Mouse (Mus musculus): ENCODE measurements around the gene Foxi3.
A peak's percentile ranks its signal among the peaks of the same experiment; 100 is the strongest.

Foxi3 gene

GRCm38 (mm10) chr6:70956285-70956912 lies at the start of gene Foxi3:
Gene Foxi3, plus strand, starts transcription at chr6:70956531.
- DNase-seq (ENCODE audit: low read depth, low spot score) = no peak

- DNase-seq (ENCODE audit: low read depth, low spot score) = no peak
These were observed 46.8 kb upstream of the Foxi3 start for GRCm38 (mm10) chr6:70909572-70909971.

GRCm38 (mm10) chr6:70910285-70910684 lies 46.0 kb upstream of the Foxi3 start:
- DNase-seq (ENCODE audit: low read depth, low spot score) = no peak

- DNase-seq (ENCODE audit: low read depth, low spot score) = no peak
These were observed 44.5 kb upstream of the Foxi3 start for GRCm38 (mm10) chr6:70911668-70912395.

- no peak for DNase-seq (ENCODE audit: low read depth, low spot score)
These were observed 44.0 kb upstream of the Foxi3 start for GRCm38 (mm10) chr6:70912396-70912765.

- no peak for DNase-seq (ENCODE audit: low read depth, low spot score)
These were observed 37.5 kb upstream of the Foxi3 start, which contains the start of gene Tex37 for GRCm38 (mm10) chr6:70918827-70919226. Gene Tex37, minus strand, starts transcription at chr6:70918927.

- DNase-seq (ENCODE audit: low read depth, low spot score) = peak; percentile 20
These were observed 34.9 kb upstream of the Foxi3 start for GRCm38 (mm10) chr6:70921274-70922074.

GRCm38 (mm10) chr6:70931801-70932200 lies 24.5 kb upstream of the Foxi3 start:
- no peak for DNase-seq (ENCODE audit: low read depth, low spot score)

- no peak for DNase-seq (ENCODE audit: low read depth, low spot score)
These were observed 3.1 kb upstream of the Foxi3 start for GRCm38 (mm10) chr6:70953274-70953673.

GRCm38 (mm10) chr6:70954040-70954439 lies 2.3 kb upstream of the Foxi3 start:
- DNase-seq (ENCODE audit: low read depth, low spot score) = no peak

- DNase-seq (ENCODE audit: low read depth, low spot score) = no peak
These were observed 985 bp upstream of the Foxi3 start for GRCm38 (mm10) chr6:70955291-70955800.

- DNase-seq (ENCODE audit: low read depth, low spot score) = no peak
These were observed 490 bp upstream of the Foxi3 start for GRCm38 (mm10) chr6:70955841-70956240.

- no peak for DNase-seq (ENCODE audit: low read depth, low spot score)
These were observed 605 bp downstream of the Foxi3 start for GRCm38 (mm10) chr6:70956936-70957335.

- DNase-seq (ENCODE audit: low read depth, low spot score) = no peak
These were observed 1.1 kb downstream of the Foxi3 start for GRCm38 (mm10) chr6:70957341-70957940.

GRCm38 (mm10) chr6:70964116-70964830 lies 7.9 kb downstream of the Foxi3 start:
- no peak for DNase-seq (ENCODE audit: low read depth, low spot score)

GRCm38 (mm10) chr6:70965694-70966093 lies 9.4 kb downstream of the Foxi3 start:
- no peak for DNase-seq (ENCODE audit: low read depth, low spot score)

GRCm38 (mm10) chr6:70967422-70967821 lies 11.1 kb downstream of the Foxi3 start:
- DNase-seq (ENCODE audit: low read depth, low spot score) = no peak

GRCm38 (mm10) chr6:70968291-70968690 lies 12.0 kb downstream of the Foxi3 start:
- no peak for DNase-seq (ENCODE audit: low read depth, low spot score)

- no peak for DNase-seq (ENCODE audit: low read depth, low spot score)
These were observed 16.7 kb downstream of the Foxi3 start for GRCm38 (mm10) chr6:70973066-70973465.

- no peak for DNase-seq (ENCODE audit: low read depth, low spot score)
These were observed 24.7 kb downstream of the Foxi3 start for GRCm38 (mm10) chr6:70981036-70981435.

GRCm38 (mm10) chr6:70982416-70982815 lies 26.1 kb downstream of the Foxi3 start:
- DNase-seq (ENCODE audit: low read depth, low spot score) = no peak
